In the genomic region with DNA sequence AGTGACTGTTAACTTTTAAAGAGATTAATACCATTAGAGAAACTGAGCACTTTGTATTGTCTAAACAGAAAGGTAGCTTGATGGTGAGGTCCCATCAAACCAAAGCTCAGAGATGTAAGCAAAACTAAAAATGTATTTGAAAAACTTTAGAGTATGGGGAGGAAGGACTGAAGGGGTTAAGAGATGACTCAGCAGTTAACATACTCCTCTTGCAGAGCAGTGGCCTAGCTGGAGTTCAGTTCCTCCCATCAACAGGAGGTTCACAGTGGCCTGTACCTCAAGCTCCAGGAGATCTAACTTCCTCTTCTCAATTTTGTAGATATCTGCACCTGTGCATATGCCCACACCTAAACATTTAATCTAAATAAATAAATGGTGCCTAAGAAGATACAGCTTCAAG, we compare ENCODE assay signal across 17 mouse cellular contexts. TPM values are rescaled to one million over a fixed set of nuclear protein-coding genes. Genes with fewer than 3 reads are reported as not detected.
DNase-seq lines count a peak whose midpoint lies in the region.
"Had no signal": no experiment of that assay in that cellular context is flagged by ENCODE, and none has a peak within 500 bp of the region (broad histone marks: within the 10 kb centered on the region; RNA-seq: fewer than 3 reads in every experiment).

No protein-coding gene starts in this region.

- peak; percentile 16 to 23 for DNase-seq in spleen, postnatal 36 days (ENCODE audit: low spot score in 2 of 2)
- DNase-seq in spleen, postnatal 14 days (ENCODE audit: low spot score in 2 of 2), result no peak
- peak; percentile 50 for DNase-seq in MEL-GATA-1-ER (ENCODE audit: extremely low read depth, low read depth)
- peak; percentile 14 for DNase-seq in induced T-regulatory cell, adult 2 months (ENCODE audit: low read depth)
- no peak for DNase-seq in adrenal gland, postnatal 10 days
- no peak for DNase-seq in layer of hippocampus, postnatal 25 days (ENCODE audit: extremely low spot score in 1 of 2, low spot score in 1 of 2)
- no peak for DNase-seq in layer of hippocampus, postnatal 10 days (ENCODE audit: low spot score in 2 of 2)
- DNase-seq in adrenal gland, postnatal 4 days (ENCODE audit: low spot score in 2 of 2), result no peak
- DNase-seq: cerebellum, adult 2 months; gastrocnemius, postnatal 25 days; kidney, adult 8-10 months; kidney, postnatal 25 days; lung, adult 18-20 months; lung, postnatal 14 days; retina, postnatal 1 day; right cerebral cortex, postnatal 4 days; thymus, postnatal 36 days had no signal

RNA-seq across cellular contexts. Expression of gene Rfx7, which starts 11.6 kb away (rescaled TPM):
- total RNA-seq in adrenal gland, postnatal 10 days (2021), result 10 to 100 TPM; 20.8 to 28.4 TPM
- 10 to 100 TPM; 20.2 to 24.8 TPM for total RNA-seq in layer of hippocampus, postnatal 25 days (2021)
- total RNA-seq in layer of hippocampus, postnatal 10 days (2021), result 10 to 100 TPM; 33.8 to 34.3 TPM
- 10 to 100 TPM; 37.1 to 38.0 TPM for total RNA-seq in adrenal gland, postnatal 4 days (2021)

RNA-seq across cellular contexts. Expression of gene Tex9, which starts 51.6 kb away (rescaled TPM):
- 10 to 100 TPM in 1 of 2 experiments, 1 to 10 TPM in 1; 6.5 to 11.1 TPM for total RNA-seq in adrenal gland, postnatal 10 days (2021)
- total RNA-seq in layer of hippocampus, postnatal 25 days (2021), result 1 to 10 TPM; 5.8 to 7.5 TPM
- total RNA-seq in layer of hippocampus, postnatal 10 days (2021), result 10 to 100 TPM; 11.2 to 13.1 TPM
- 10 to 100 TPM; 18.2 to 18.5 TPM for total RNA-seq in adrenal gland, postnatal 4 days (2021)

Comparison
In these comparisons a context has a peak if more than half of its experiments do, and no peak if none do; other contexts are left out.
1. DNase-seq: peak in spleen, postnatal 36 days (2 of 2), MEL-GATA-1-ER (single experiment) and induced T-regulatory cell, adult 2 months (single experiment); none in spleen, postnatal 14 days (0 of 2), adrenal gland, postnatal 10 days (single experiment), layer of hippocampus, postnatal 25 days (0 of 2), layer of hippocampus, postnatal 10 days (0 of 2) and adrenal gland, postnatal 4 days (0 of 2).